Mouse (Mus musculus) MEL (cell line): ENCODE data around the gene Slc44a3.

Source experiments
- CTCF ChIP-seq, 3 experiments: IDR thresholded peaks in 2 of 3; conservative IDR thresholded peaks in 1 of 3; 2 replicates each; pipeline ENCODE4 v1.5.1; 2011 to 2012; ENCODE audit warnings: low read length in 3 of 3, low read depth in 2 of 3, mild to moderate bottlenecking in 2 of 3, improper control_type of control experiment in 1 of 3, inconsistent platforms in 1 of 3, mixed read lengths in 1 of 3, moderate library complexity in 1 of 3; ENCODE audit not compliant: control insufficient read depth in 1 of 3, insufficient read depth in 1 of 3, poor library complexity in 1 of 3, severe bottlenecking in 1 of 3
- MEF2A ChIP-seq: IDR thresholded peaks from 2 replicates; pipeline ENCODE4 v1.6.1; 2014; ENCODE audit warnings: low read depth, mild to moderate bottlenecking, inconsistent platforms, low read length, improper control_type of control experiment; ENCODE audit not compliant: poor library complexity, insufficient replicate concordance, severe bottlenecking; ENCODE audit errors: extremely low read depth
- RAD21 ChIP-seq: IDR thresholded peaks from 2 replicates; pipeline ENCODE4 v1.6.1; 2011; ENCODE audit warnings: mild to moderate bottlenecking, low read depth, low read length, improper control_type of control experiment

- TF ChIP-seq CTCF (IDR thresholded peaks at IDR 0.05 in 2 of 3, conservative IDR thresholded peaks at IDR 0.05 in 1 of 3; ENCODE audit: control insufficient read depth in 1 of 3, insufficient read depth in 1 of 3, low read depth in 2 of 3, low read length in 3 of 3, poor library complexity in 1 of 3, severe bottlenecking in 1 of 3), result no peak
- no peak for TF ChIP-seq RAD21
- no peak for TF ChIP-seq MEF2A
These were observed 47.2 kb upstream of the Slc44a3 start for GRCm38 (mm10) chr3:121579402-121579801.
